Mouse (Mus musculus): ENCODE data around the gene Tnni1.

DNA sequence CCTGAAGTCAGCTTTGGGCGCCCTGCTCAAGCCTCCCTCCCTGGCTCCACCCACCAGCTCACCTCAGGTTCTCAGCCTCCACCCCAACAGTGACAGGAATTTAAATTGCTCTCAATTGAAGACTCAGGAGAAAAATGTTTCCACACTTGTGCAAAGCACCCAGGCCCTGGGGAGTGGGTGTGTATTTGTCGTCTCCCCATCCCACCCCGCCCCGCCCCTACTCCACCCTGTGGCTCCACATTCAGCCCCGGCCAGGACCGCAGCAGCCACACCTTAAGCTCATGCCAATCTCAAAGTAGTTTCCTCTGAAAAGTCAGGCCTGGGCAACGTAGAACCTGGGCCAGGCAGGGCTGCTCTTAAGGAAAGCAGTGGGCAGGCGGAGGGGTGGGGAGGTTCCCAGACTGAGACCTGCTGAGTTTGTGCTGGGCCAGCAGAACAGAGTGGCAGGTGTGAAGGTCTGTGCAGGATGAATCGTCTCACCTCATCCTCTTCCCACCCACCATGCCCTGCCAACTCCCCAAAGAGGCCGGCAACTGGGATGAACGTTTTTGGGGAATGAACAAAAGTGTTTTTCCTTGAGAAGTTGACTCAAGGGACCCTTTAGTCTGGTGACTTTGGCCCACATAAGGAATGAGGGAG, 78.0 kb downstream of the Tnni1 start:
- TF ChIP-seq CTCF (IDR thresholded peaks at IDR 0.05; ENCODE audit: insufficient read depth, low read length) (no peak), POLR2A (IDR thresholded peaks at IDR 0.05; ENCODE audit: borderline replicate concordance, extremely low read depth, low read depth, low read length) (no peak)

Data from lung, adult 2 months (tissue).